Mouse (Mus musculus) embryonic fibroblast, embryonic 13.5 days (primary cell): Measurements from ENCODE around the gene C530008M17Rik.

Experiments
- CTCF ChIP-seq: IDR thresholded peaks from 2 replicates; pipeline ENCODE4 v1.5.1; 2011; ENCODE audit warnings: mild to moderate bottlenecking, control low read depth, low read length, moderate library complexity, borderline replicate concordance; ENCODE audit not compliant: insufficient read depth
- POLR2A ChIP-seq: IDR thresholded peaks from 2 replicates; pipeline ENCODE4 v1.6.1; 2011; ENCODE audit warnings: low read depth, mild to moderate bottlenecking, control low read depth, low read length, moderate library complexity

DNA sequence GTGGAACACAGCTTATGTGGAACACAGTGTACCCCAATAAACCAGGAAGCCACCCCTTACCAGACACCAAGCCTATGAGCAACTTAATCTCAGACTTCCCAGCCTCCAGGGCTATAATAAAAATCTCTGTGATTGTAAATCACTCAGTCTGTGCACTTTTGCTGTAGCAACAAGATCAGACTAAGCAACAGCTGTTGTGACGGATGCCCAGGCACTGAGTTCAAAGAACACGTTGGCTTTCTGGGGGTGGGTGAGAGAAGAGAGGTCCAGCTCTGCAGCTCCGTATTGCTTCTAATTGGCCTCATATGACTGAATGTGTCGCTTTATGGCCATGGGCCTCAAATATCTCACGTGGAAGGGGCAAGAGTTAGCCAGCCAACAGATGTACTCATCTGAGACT is 12.2 kb downstream of the C530008M17Rik start:
- no peak for TF ChIP-seq CTCF
- TF ChIP-seq POLR2A, result no peak
